Mouse (Mus musculus) megakaryocyte, embryonic 14.5 days (primary cell): ENCODE results near the gene Phxr2.

ENCODE experiments used
- FLI1 ChIP-seq: IDR thresholded peaks from 2 replicates; pipeline ENCODE4 v1.6.1; 2012; ENCODE audit warnings: low read length, inconsistent platforms, mixed read lengths
- GATA1 ChIP-seq: IDR thresholded peaks from 3 replicates; pipeline ENCODE4 v1.6.1; 2012; ENCODE audit warnings: mixed read lengths, low read length, inconsistent platforms, borderline replicate concordance

- TF ChIP-seq GATA1 (no peak), FLI1 (no peak)
Observed at GRCm38 (mm10) chr10:99133321-99133875, 7.3 kb upstream of the Phxr2 start.
